Mouse (Mus musculus) embryonic fibroblast, embryonic 13.5 days (primary cell): ENCODE data around the gene Gsx1.

ENCODE experiments used
- CTCF ChIP-seq: IDR thresholded peaks from 2 replicates; pipeline ENCODE4 v1.5.1; 2011; ENCODE audit warnings: mild to moderate bottlenecking, control low read depth, low read length, moderate library complexity, borderline replicate concordance; ENCODE audit not compliant: insufficient read depth
- POLR2A ChIP-seq: IDR thresholded peaks from 2 replicates; pipeline ENCODE4 v1.6.1; 2011; ENCODE audit warnings: low read depth, mild to moderate bottlenecking, control low read depth, low read length, moderate library complexity

DNA sequence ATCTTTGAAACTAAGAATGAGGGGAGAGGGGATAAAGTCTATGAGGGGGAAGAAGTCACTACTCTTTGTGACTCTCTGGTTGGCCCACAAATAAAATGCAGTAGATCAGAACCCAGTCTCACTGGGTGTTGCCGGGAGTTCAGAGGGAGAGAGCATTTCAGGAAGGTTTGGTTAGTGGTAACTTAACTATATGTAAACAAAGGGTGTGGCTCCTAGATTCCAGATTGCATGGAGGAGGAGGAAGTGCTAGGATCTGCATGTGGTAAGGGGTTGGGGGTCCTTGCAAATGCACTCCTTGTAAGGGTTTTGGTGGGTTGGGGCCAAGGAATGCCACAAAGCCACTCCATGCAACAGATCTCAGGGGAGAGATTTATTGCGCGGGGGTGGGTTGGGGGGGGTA, 32.1 kb upstream of the Gsx1 start:
- no peak for TF ChIP-seq CTCF
- TF ChIP-seq POLR2A: no peak
